ENCODE assay signal across 8 mouse cellular contexts in the genomic region with DNA sequence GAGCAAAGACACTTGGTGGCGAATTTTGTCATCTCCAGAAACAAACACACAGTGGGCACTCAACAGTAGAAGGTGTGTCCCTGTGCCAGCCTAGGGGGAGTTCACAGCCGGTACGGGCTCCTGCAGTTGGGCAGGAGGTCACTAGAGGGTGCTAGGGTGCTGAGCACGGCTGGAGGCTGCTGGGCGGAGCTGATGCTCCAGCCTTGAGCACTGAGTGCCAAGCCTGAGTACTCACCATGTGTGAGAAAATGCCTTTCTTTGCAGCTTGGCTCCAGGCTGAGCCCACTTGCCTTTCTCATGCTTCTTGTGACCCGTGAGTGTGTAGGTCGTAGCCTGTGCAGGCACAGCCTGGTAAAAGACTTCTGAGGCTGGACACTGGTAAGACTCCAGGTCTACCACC. TPM values are rescaled to one million over a fixed set of nuclear protein-coding genes. Genes with fewer than 3 reads are reported as not detected.
A peak's percentile ranks its signal among the peaks of the same experiment; 100 is the strongest.
DNase-seq lines count a peak whose midpoint lies in the region; ATAC-seq and TF ChIP-seq lines count a peak whose summit lies in the region.

No protein-coding gene starts in this region.

- no peak for TF ChIP-seq POLR2A in lung, adult 2 months (IDR thresholded peaks at IDR 0.05; ENCODE audit: borderline replicate concordance, extremely low read depth, low read depth, low read length)

- TF ChIP-seq CTCF in E14TG2a.4 (conservative IDR thresholded peaks at IDR 0.05; ENCODE audit: low read length): peak; percentile 87
- TF ChIP-seq CTCF in layer of hippocampus, adult 2 months (conservative IDR thresholded peaks at IDR 0.05): peak; percentile 100
- peak; percentile 96 for TF ChIP-seq CTCF in lung, adult 2 months (IDR thresholded peaks at IDR 0.05; ENCODE audit: insufficient read depth, low read length)

- H3K36me3 ChIP-seq in E14TG2a.4 (ENCODE audit: insufficient read depth, low read length): no peaks in the 10 kb centered on the region
- no peaks in the 10 kb centered on the region for H3K36me3 ChIP-seq in forebrain, embryonic 16.5 days (ENCODE audit: control insufficient read depth, insufficient read depth)

- DNase-seq in cerebellum, adult 11 months: peak; percentile 84
- DNase-seq in heart, postnatal 36 days: peak; percentile 90 to 93
- DNase-seq in layer of hippocampus, adult 2 months (ENCODE audit: low spot score in 2 of 2): peak; percentile 81 to 92
- DNase-seq in lung, adult 2 months: peak; percentile 92
- DNase-seq in thymus, adult 18-20 months: peak; percentile 75 to 78

- H3K9me3 ChIP-seq in E14TG2a.4 (ENCODE audit: low read length): no peaks in the 10 kb centered on the region
- H3K9me3 ChIP-seq in forebrain, embryonic 16.5 days (ENCODE audit: control insufficient read depth, low read length): no peaks in the 10 kb centered on the region

- peak; percentile 93 for ATAC-seq in forebrain, embryonic 16.5 days
- ATAC-seq in neutrophil, adult 5-6 weeks (ENCODE audit: extremely low read depth, insufficient number of reproducible peaks, low FRiP score, poor library complexity, severe bottlenecking): peak; percentile 94

- no peak overlapping the region for H3K27ac ChIP-seq in forebrain, embryonic 16.5 days (ENCODE audit: low read length)
- no peak overlapping the region for H3K27ac ChIP-seq in layer of hippocampus, adult 2 months

- no peak overlapping the region; the same call in 1 of the 2 replicates for H3K4me3 ChIP-seq in E14TG2a.4 (replicated peaks; ENCODE audit: low read length)
- no peak overlapping the region for H3K4me3 ChIP-seq in forebrain, embryonic 16.5 days (replicated peaks; ENCODE audit: low read length)
- H3K4me3 ChIP-seq in layer of hippocampus, adult 2 months: no peak overlapping the region
- no peak overlapping the region for H3K4me3 ChIP-seq in lung, adult 2 months (replicated peaks; ENCODE audit: extremely low read depth, low read depth, low read length)

- H3K27me3 ChIP-seq in E14TG2a.4 (ENCODE audit: insufficient read depth, low read length): peaks cover 28% of the 10 kb centered on the region
- H3K27me3 ChIP-seq in forebrain, embryonic 16.5 days (replicated peaks; ENCODE audit: control insufficient read depth, insufficient read depth, low read length): no peaks in the 10 kb centered on the region

- H3K4me2 ChIP-seq in forebrain, embryonic 16.5 days (ENCODE audit: low read length): no peak overlapping the region

- peaks cover 57% of the 10 kb centered on the region for H3K4me1 ChIP-seq in E14TG2a.4 (replicated peaks; ENCODE audit: low read depth, low read length)
- H3K4me1 ChIP-seq in forebrain, embryonic 16.5 days (replicated peaks; ENCODE audit: control insufficient read depth, insufficient read depth, low read length): peaks cover 4% of the 10 kb centered on the region
- peaks cover 15% of the 10 kb centered on the region for H3K4me1 ChIP-seq in lung, adult 2 months (ENCODE audit: control insufficient read depth, insufficient read depth, low read length)

- intact Hi-C loops in heart, postnatal 36 days (cut with DNase I): loop anchor here (1.0 to 5.0 kb wide), 4 partner anchors 25 to 240 kb away; no protein-coding TSS in a partner anchor

- H3K9ac ChIP-seq in forebrain, embryonic 16.5 days (replicated peaks; ENCODE audit: low read depth, low read length): no peak overlapping the region

- WGBS in forebrain, embryonic 16.5 days: 2% methylated on average over 7 of the region's 7 CpGs
- 2% methylated on average over 7 of the region's 7 CpGs for WGBS in lung, adult 2 months

RNA-seq across cellular contexts. Expression of a gene that starts 14.6 kb away (rescaled TPM):
- 5.9 and 7.7 TPM in 2 replicates for polyA plus RNA-seq in forebrain, embryonic 16.5 days (2015; fragmentation: Nextera tagmentation; extraction: Ambion mirVana)
- 1 to 10 TPM; 9.5 to 9.7 TPM for total RNA-seq in heart, postnatal 36 days (2021)
- total RNA-seq in layer of hippocampus, adult 2 months (2021): 10 to 100 TPM; 35.0 to 37.6 TPM
- 31.6 and 32.2 TPM in 2 replicates for polyA plus RNA-seq in lung, adult 2 months (2012; rRNA removed)
- 1.8 and 3.5 TPM in 2 replicates for total RNA-seq in neutrophil, adult 5-6 weeks (2017)

RNA-seq across cellular contexts. Expression of a gene that starts 20.6 kb away (rescaled TPM):
- polyA plus RNA-seq in forebrain, embryonic 16.5 days (2015; fragmentation: Nextera tagmentation; extraction: Ambion mirVana): 1.3 and 2.3 TPM in 2 replicates
- total RNA-seq in heart, postnatal 36 days (2021): under 1 TPM; 0.60 to 0.86 TPM
- total RNA-seq in layer of hippocampus, adult 2 months (2021): 100 to 1,000 TPM; 102 to 105 TPM
- polyA plus RNA-seq in lung, adult 2 months (2012; rRNA removed): 1.5 and 1.9 TPM in 2 replicates
- total RNA-seq in neutrophil, adult 5-6 weeks (2017): not detected in 2 replicates

RNA-seq across cellular contexts. Expression of a gene that starts 20.9 kb away (rescaled TPM):
- polyA plus RNA-seq in forebrain, embryonic 16.5 days (2015; fragmentation: Nextera tagmentation; extraction: Ambion mirVana): 3.6 and 4.6 TPM in 2 replicates
- total RNA-seq in heart, postnatal 36 days (2021): 10 to 100 TPM; 17.0 to 22.3 TPM
- 1 to 10 TPM; 6.8 to 6.9 TPM for total RNA-seq in layer of hippocampus, adult 2 months (2021)
- polyA plus RNA-seq in lung, adult 2 months (2012; rRNA removed): 3.7 and 6.9 TPM in 2 replicates
- 4.7 and 7.7 TPM in 2 replicates for total RNA-seq in neutrophil, adult 5-6 weeks (2017)

Comparison
In these comparisons a context has a peak if more than half of its experiments do, and no peak if none do; other contexts are left out.
1. RNA of a gene that starts 20.6 kb away (total RNA-seq): 102 to 105 TPM in layer of hippocampus, adult 2 months; 0.60 to 0.86 TPM in heart, postnatal 36 days and not detected in neutrophil, adult 5-6 weeks; every median in the first group is over 10 times any median in the second.
2. Peak in every context shown above with its lines, with median percentiles within 50 percentile points of each other: CTCF ChIP-seq and DNase-seq.